ENCODE assay signal across 8 mouse cellular contexts in the genomic region with DNA sequence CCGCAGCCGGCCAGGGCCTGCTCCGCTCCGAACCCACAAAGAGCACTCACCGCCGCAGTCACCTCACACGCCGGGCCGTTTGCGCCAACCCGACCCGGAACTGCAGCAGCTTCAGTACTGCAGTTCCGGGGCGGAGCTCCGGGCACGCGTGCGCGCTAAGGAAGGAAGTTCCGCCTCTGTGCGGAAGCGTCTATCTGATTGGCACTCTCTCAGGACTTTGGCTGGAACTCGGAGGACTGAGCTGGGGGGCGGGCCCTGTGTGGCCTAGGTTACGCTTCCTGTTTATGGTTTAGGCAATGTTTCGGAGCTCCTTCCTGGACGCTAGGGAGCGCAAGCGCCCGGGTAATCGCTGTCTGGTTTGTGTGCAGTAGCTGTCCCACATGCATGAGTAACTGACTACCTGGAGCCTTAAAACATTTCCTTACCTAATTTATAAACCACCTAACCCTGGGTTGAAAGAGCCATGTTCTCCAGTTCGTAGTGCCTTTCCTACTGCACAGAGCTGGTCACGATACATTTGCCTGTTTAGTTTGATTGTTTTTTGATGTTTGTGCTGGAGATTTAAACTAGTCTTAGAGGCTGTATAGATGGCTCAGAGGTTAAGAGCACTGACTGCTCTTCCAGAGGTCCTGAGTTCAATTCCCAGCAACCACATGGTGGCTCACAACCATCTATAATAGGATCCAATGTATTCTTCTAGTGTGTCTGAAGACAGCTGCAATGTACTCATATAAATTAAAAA. TPM values are rescaled to one million over a fixed set of nuclear protein-coding genes. Genes with fewer than 3 reads are reported as not detected.
DNase-seq lines count a peak whose midpoint lies in the region; ATAC-seq and TF ChIP-seq lines count a peak whose summit lies in the region.

A gene (minus strand): TSS at position 102 of the 742 bp plus-strand sequence.

- peak within 1 kb of the TSS; percentile 88 to 96 for H3K4me3 ChIP-seq in ES-E14 (ENCODE audit: insufficient read depth in 1 of 2, low read depth in 1 of 2, low read length in 2 of 2, poor library complexity in 1 of 2, severe bottlenecking in 1 of 2)
- peak within 1 kb of the TSS; percentile 93 for H3K4me3 ChIP-seq in forebrain, embryonic 15.5 days
- peak within 1 kb of the TSS; percentile 94 for H3K4me3 ChIP-seq in lung, adult 2 months (replicated peaks; ENCODE audit: extremely low read depth, low read depth, low read length)

- peak within 1 kb of the TSS; percentile 69; the same call in 1 of the 2 replicates for H3K27ac ChIP-seq in ES-E14 (ENCODE audit: insufficient read depth, low read depth, low read length, poor library complexity, severe bottlenecking)
- peak within 1 kb of the TSS; percentile 70 for H3K27ac ChIP-seq in forebrain, embryonic 15.5 days (replicated peaks)

- TF ChIP-seq CTCF in lung, adult 2 months (IDR thresholded peaks at IDR 0.05; ENCODE audit: insufficient read depth, low read length), result peak; percentile 95

- H3K27me3 ChIP-seq in forebrain, embryonic 15.5 days, result no peaks in the 10 kb centered on the region

- peaks cover 4 to 7% of the 10 kb centered on the region in 2 experiments for H3K4me1 ChIP-seq in ES-E14 (ENCODE audit: control insufficient read depth in 2 of 2, insufficient read depth in 2 of 2, low read length in 2 of 2, poor library complexity in 1 of 2)
- H3K4me1 ChIP-seq in forebrain, embryonic 15.5 days, result peaks cover 39% of the 10 kb centered on the region
- peaks cover 16% of the 10 kb centered on the region for H3K4me1 ChIP-seq in lung, adult 2 months (ENCODE audit: control insufficient read depth, insufficient read depth, low read length)

- in situ Hi-C loops in ES-E14 (cut with MboI; ENCODE audit: low sequenced_read_pairs in 2 of 2, unreplicated experiment in 2 of 2), result no loop called here

- peak within 1 kb of the TSS; percentile 98 for H3K9ac ChIP-seq in ES-E14 (ENCODE audit: insufficient read depth, low read depth, low read length, poor library complexity, severe bottlenecking)
- H3K9ac ChIP-seq in forebrain, embryonic 15.5 days (replicated peaks), result peak within 1 kb of the TSS; percentile 90

- DNase-seq in ES-E14 (ENCODE audit: low read depth, low spot score), result peak; percentile 96
- peak; percentile 99 for DNase-seq in cerebellum, adult 11-12 months
- DNase-seq in heart, postnatal 25 days (ENCODE audit: low spot score), result peak; percentile 97
- DNase-seq in layer of hippocampus, adult 18-20 months (ENCODE audit: low spot score in 2 of 2), result peak; percentile 98 to 99
- DNase-seq in lung, adult 2 months, result peak; percentile 97
- peak; percentile 96 to 98 for DNase-seq in thymus, adult 18-20 months

- peaks cover 10% of the 10 kb centered on the region for H3K36me3 ChIP-seq in ES-E14 (ENCODE audit: control insufficient read depth, insufficient read depth, low read length, poor library complexity, severe bottlenecking)
- H3K36me3 ChIP-seq in forebrain, embryonic 15.5 days, result peaks cover 14% of the 10 kb centered on the region

- ATAC-seq in forebrain, embryonic 15.5 days (replicated peaks), result peak; percentile 100
- ATAC-seq in neutrophil, adult 5-6 weeks (ENCODE audit: extremely low read depth, insufficient number of reproducible peaks, low FRiP score, poor library complexity, severe bottlenecking), result peak; percentile 99

- no peaks in the 10 kb centered on the region for H3K9me3 ChIP-seq in ES-E14 (ENCODE audit: control insufficient read depth, insufficient read depth, low read depth, low read length)
- H3K9me3 ChIP-seq in forebrain, embryonic 15.5 days, result no peaks in the 10 kb centered on the region

- intact Hi-C loops in heart, postnatal 25 days (cut with DNase I), result loop anchor here (1.0 to 5.0 kb wide), 2 partner anchors 39 to 67 kb away; a partner anchor contains a TSS

- peak within 1 kb of the TSS; percentile 72 for H3K4me2 ChIP-seq in forebrain, embryonic 15.5 days (replicated peaks)

- peak; percentile 71; the same call in 1 of the 2 replicates for TF ChIP-seq POLR2A in lung, adult 2 months (IDR thresholded peaks at IDR 0.05; ENCODE audit: borderline replicate concordance, extremely low read depth, low read depth, low read length)

- WGBS in forebrain, embryonic 15.5 days, result 1% methylated on average over 33 of the region's 33 CpGs
- 1% methylated on average over 33 of the region's 33 CpGs for WGBS in lung, adult 2 months

TF ChIP-seq in ES-E14, 5 proteins besides CTCF, POLR2A, EP300 and RAD21:
- TF ChIP-seq ZC3H11A (IDR thresholded peaks at IDR 0.05; ENCODE audit: borderline replicate concordance, low read depth, low read length) (peak; percentile 48; the same call in 1 of the 2 replicates), MAFK (IDR thresholded peaks at IDR 0.05; ENCODE audit: insufficient read depth, low read depth, low read length) (no peak; the same call in 1 of the 2 replicates)

RNA-seq across cellular contexts. Expression of the gene that starts here (rescaled TPM):
- total RNA-seq in ES-E14 (2012; rRNA removed), result 86.2 and 107 TPM in 2 replicates
- polyA plus RNA-seq in forebrain, embryonic 15.5 days (2015; fragmentation: Nextera tagmentation; extraction: Ambion mirVana), result 147 and 153 TPM in 2 replicates
- 10 to 100 TPM; 72.1 to 75.9 TPM for total RNA-seq in heart, postnatal 25 days (2021)
- total RNA-seq in layer of hippocampus, adult 18-20 months (2021), result 100 to 1,000 TPM; 247 to 250 TPM
- polyA plus RNA-seq in lung, adult 2 months (2012; rRNA removed), result 33.4 and 35.6 TPM in 2 replicates
- total RNA-seq in neutrophil, adult 5-6 weeks (2017), result 136 and 137 TPM in 2 replicates

Comparison
In these comparisons a context has a peak if more than half of its experiments do, and no peak if none do; other contexts are left out.
1. Peak in every context shown above with its lines: DNase-seq, ATAC-seq, H3K4me3 ChIP-seq and H3K27ac ChIP-seq.